Mouse (Mus musculus): ENCODE measurements around the gene Gm8332. TPM values are rescaled to one million over a fixed set of nuclear protein-coding genes. Genes with fewer than 3 reads are reported as not detected.
"Not testable (repeated sequence)": the region's sequence is repeated elsewhere in the genome, so short reads cannot be mapped to it uniquely, and the experiment has no call there.

Gm8332 gene
- polyA plus RNA-seq, 1 experiment from 2014 or later = not detected

DNA sequence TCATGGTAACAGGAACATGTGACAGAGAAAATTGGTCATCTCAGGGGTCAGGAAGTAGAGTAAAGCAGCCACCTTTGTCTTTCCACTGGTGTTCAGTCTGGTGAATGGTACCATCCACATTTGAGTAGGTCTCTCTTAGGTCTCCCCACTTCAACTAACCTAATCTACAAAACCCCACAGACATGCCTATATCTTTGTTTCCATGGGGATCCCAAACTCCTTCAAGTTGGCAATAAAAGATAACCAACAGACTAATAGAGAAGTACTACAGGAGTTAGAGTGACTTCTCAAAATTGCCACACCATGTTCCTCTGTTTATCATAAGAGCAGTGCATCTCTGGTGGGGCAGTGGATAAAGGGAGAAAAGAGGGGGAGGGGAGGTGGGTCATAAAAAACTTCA lies 31.8 kb downstream of the Gm8332 start:
- not testable (repeated sequence) for H3K27me3 ChIP-seq (ENCODE audit: control insufficient read depth, insufficient read depth, low read length); H3K27ac ChIP-seq (ENCODE audit: low read depth, low read length); H3K4me2 ChIP-seq (replicated peaks; ENCODE audit: low read depth, low read length); H3K4me3 ChIP-seq (ENCODE audit: low read length); H3K9ac ChIP-seq (ENCODE audit: low read depth, low read length); ATAC-seq (ENCODE audit: low FRiP score, low TSS enrichment); H3K36me3 ChIP-seq (ENCODE audit: control insufficient read depth, insufficient read depth, low read length); H3K9me3 ChIP-seq (ENCODE audit: control insufficient read depth, low read length); H3K4me1 ChIP-seq (ENCODE audit: control insufficient read depth, insufficient read depth, low read length)

DNA sequence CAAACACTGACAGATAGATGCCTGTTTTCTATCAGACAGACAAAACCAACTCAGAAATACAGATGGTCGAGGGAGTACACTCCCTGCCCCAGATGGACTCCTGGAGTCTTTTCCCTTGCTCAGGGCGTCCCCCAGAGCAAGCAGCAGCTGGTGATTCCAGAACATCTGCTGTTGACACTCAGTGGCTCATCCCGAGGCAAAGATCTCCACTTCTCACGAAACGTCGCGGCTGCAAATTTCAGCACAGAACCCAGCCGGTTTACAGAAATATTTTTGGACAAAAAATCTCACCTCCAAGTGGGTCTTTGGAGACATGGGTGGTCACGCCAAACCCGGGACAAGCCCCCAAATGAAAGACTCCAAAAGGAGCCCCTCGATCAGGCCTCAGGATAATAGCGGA lies 35.3 kb downstream of the Gm8332 start:
- H3K4me2 ChIP-seq (replicated peaks; ENCODE audit: low read depth, low read length) = no peak overlapping the region
- H3K9me3 ChIP-seq (ENCODE audit: control insufficient read depth, low read length) = no peaks in the 10 kb centered on the region; the same call in 1 of the 2 replicates
- no peak for ATAC-seq (ENCODE audit: low FRiP score, low TSS enrichment)
- no peak overlapping the region for H3K27ac ChIP-seq (ENCODE audit: low read depth, low read length)
- H3K4me3 ChIP-seq (ENCODE audit: low read length) = no peak overlapping the region
- H3K27me3 ChIP-seq (ENCODE audit: control insufficient read depth, insufficient read depth, low read length) = no peaks in the 10 kb centered on the region
- H3K4me1 ChIP-seq (ENCODE audit: control insufficient read depth, insufficient read depth, low read length) = no peaks in the 10 kb centered on the region
- H3K36me3 ChIP-seq (ENCODE audit: control insufficient read depth, insufficient read depth, low read length) = no peaks in the 10 kb centered on the region
- 90% methylated on average over 12 of the region's 12 CpGs for WGBS
- H3K9ac ChIP-seq (ENCODE audit: low read depth, low read length) = no peak overlapping the region

DNA sequence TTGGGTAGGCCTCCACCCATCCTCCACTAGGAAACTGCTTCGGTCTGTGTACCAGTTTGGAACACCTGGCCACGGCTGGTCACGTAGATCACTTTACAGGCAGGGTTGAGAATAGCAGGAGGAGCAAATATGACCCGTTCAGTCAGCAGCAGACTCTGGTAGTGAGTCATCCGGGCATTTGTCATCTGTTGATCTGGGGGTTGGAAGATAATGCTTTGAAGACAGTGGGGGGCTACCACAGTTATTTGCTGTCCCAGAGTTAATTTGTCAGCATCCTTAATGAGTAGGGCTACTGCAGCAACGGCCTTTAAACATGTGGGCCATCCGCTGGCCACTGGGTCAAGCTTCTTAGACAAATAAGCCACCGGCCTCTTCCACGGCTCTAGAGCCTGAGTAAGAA lies 38.4 kb downstream of the Gm8332 start:
- H3K9ac ChIP-seq (ENCODE audit: low read depth, low read length); H3K9me3 ChIP-seq (ENCODE audit: control insufficient read depth, low read length); H3K27me3 ChIP-seq (ENCODE audit: control insufficient read depth, insufficient read depth, low read length); H3K27ac ChIP-seq (ENCODE audit: low read depth, low read length); H3K4me1 ChIP-seq (ENCODE audit: control insufficient read depth, insufficient read depth, low read length); H3K4me2 ChIP-seq (replicated peaks; ENCODE audit: low read depth, low read length); ATAC-seq (ENCODE audit: low FRiP score, low TSS enrichment); H3K36me3 ChIP-seq (ENCODE audit: control insufficient read depth, insufficient read depth, low read length); H3K4me3 ChIP-seq (ENCODE audit: low read length): not testable (repeated sequence)
- WGBS = 83% methylated on average over 9 of the region's 9 CpGs

DNA sequence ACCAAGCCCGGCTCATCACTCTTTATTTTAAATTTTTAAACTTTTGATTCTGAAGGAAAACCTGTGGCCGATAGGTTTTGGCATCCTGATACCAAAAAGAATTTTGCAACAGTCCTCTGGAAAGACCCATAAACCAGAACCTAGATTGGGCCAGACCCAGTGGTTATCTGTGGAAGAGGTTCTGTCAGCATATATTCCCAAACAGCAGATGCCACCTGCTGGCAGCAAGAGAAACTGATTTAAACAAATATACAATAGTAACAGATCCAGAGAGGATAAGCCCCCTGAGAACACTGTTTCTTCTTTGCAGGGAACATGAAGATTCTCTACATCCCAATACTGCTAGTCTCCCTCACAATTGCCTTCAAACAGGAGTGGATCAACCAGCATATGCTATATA lies 47.0 kb downstream of the Gm8332 start:
- no peak for ATAC-seq (ENCODE audit: low FRiP score, low TSS enrichment)
- H3K4me1 ChIP-seq (ENCODE audit: control insufficient read depth, insufficient read depth, low read length) = no peaks in the 10 kb centered on the region
- no peaks in the 10 kb centered on the region for H3K9me3 ChIP-seq (ENCODE audit: control insufficient read depth, low read length)
- H3K4me2 ChIP-seq (replicated peaks; ENCODE audit: low read depth, low read length) = no peak overlapping the region
- no peaks in the 10 kb centered on the region for H3K27me3 ChIP-seq (ENCODE audit: control insufficient read depth, insufficient read depth, low read length)
- H3K36me3 ChIP-seq (ENCODE audit: control insufficient read depth, insufficient read depth, low read length) = no peaks in the 10 kb centered on the region
- H3K4me3 ChIP-seq (ENCODE audit: low read length) = no peak overlapping the region
- H3K9ac ChIP-seq (ENCODE audit: low read depth, low read length) = no peak overlapping the region
- H3K27ac ChIP-seq (ENCODE audit: low read depth, low read length) = no peak overlapping the region
- 86% methylated on average over 2 of the region's 2 CpGs for WGBS

Other genes starting within 250 kb of the Gm8332 start
- not detected in 2 replicates for gene Gm2075, start 238.3 kb downstream of the Gm8332 start, polyA plus RNA-seq (2014; fragmentation: Nextera tagmentation; extraction: Ambion mirVana)
- gene Gm6803, start 231.3 kb downstream of the Gm8332 start, polyA plus RNA-seq (2014; fragmentation: Nextera tagmentation; extraction: Ambion mirVana) = not detected in 2 replicates
- gene Gm2056, start 223.1 kb downstream of the Gm8332 start, polyA plus RNA-seq (2014; fragmentation: Nextera tagmentation; extraction: Ambion mirVana) = not detected in 2 replicates
- gene Gm16368, start 166.4 kb downstream of the Gm8332 start, polyA plus RNA-seq (2014; fragmentation: Nextera tagmentation; extraction: Ambion mirVana) = not detected in 2 replicates
- 0.21 TPM in 1 of 2 replicates, not detected in the other for gene Gm10436, start 68.0 kb downstream of the Gm8332 start, polyA plus RNA-seq (2014; fragmentation: Nextera tagmentation; extraction: Ambion mirVana)
- gene Gm5662, start 24.4 kb upstream of the Gm8332 start, polyA plus RNA-seq (2014; fragmentation: Nextera tagmentation; extraction: Ambion mirVana) = not detected in 2 replicates
- not detected in 2 replicates for gene Gm5039, start 73.9 kb upstream of the Gm8332 start, polyA plus RNA-seq (2014; fragmentation: Nextera tagmentation; extraction: Ambion mirVana)
- 16.0 and 17.3 TPM in 2 replicates for gene Adck1, start 110.5 kb upstream of the Gm8332 start, polyA plus RNA-seq (2014; fragmentation: Nextera tagmentation; extraction: Ambion mirVana)

Data from kidney, embryonic 14.5 days (tissue).